Mouse (Mus musculus) lung, adult 2 months (tissue): ENCODE measurements at regions not wholly inside any gene's neighbourhood (a gene's known extent, or its start where the extent isn't known, plus 50 kb on each side); places are given as distances from the start of the nearest gene placed in this dataset.

Experiments
- DNase-seq: peaks from one replicate; pipeline ENCODE4 v3.0.0; 2022
- H3K4me1 ChIP-seq: fragments of 200-500 bp; 2 replicates; pipeline ENCODE4 v1.6.1; 2011; ENCODE audit warnings: low read length; ENCODE audit not compliant: control insufficient read depth, insufficient read depth
- H3K4me3 ChIP-seq: fragments of 200-500 bp; replicated peaks from 2 replicates; pipeline ENCODE3; 2011; ENCODE audit warnings: low read depth, mild to moderate bottlenecking, control low read depth, low read length; ENCODE audit errors: extremely low read depth
- CTCF ChIP-seq: fragments of 200-500 bp; IDR thresholded peaks from 2 replicates; pipeline ENCODE4 v1.5.1; 2011; ENCODE audit warnings: mild to moderate bottlenecking, low read length, control low read depth; ENCODE audit not compliant: insufficient read depth
- POLR2A ChIP-seq: fragments of 200-500 bp; IDR thresholded peaks from 2 replicates; pipeline ENCODE4 v1.6.1; 2011; ENCODE audit warnings: low read depth, mild to moderate bottlenecking, control low read depth, low read length, borderline replicate concordance; ENCODE audit errors: extremely low read depth
- WGBS: fragments of 180-500 bp; shearing (Covaris S2); methylation state at CpG from one replicate; pipeline ENCODE4 v1.1.7; 2018; 5-methylcytosine and 5-hydroxymethylcytosine counted together

- WGBS: 85% methylated on average over 18 of the region's 18 CpGs
Measured at GRCm38 (mm10) chr9:118318357-118319140, 159.5 kb upstream of the Eomes start.

GRCm38 (mm10) chr9:118323796-118324195 lies 154.2 kb upstream of the Eomes start:
- no peak for TF ChIP-seq POLR2A
- TF ChIP-seq CTCF: no peak
- Histone ChIP-seq H3K4me1 (no peaks in the 10 kb centered on the region), H3K4me3 (no peak overlapping the region)
- 50% methylated on average over 12 of the region's 12 CpGs for WGBS
- DNase-seq: no peak

More at GRCm38 (mm10) chr9:118318357-118319140, 159.5 kb upstream of the Eomes start:
- no peak overlapping the region for H3K4me3 ChIP-seq
- H3K4me1 ChIP-seq: no peaks in the 10 kb centered on the region
- no peak for DNase-seq
- TF ChIP-seq CTCF: no peak
- no peak for TF ChIP-seq POLR2A

- 75% methylated on average over 9 of the region's 9 CpGs for WGBS
- TF ChIP-seq CTCF (no peak), POLR2A (no peak)
- H3K4me1 ChIP-seq: no peaks in the 10 kb centered on the region
- DNase-seq: no peak
- H3K4me3 ChIP-seq: no peak overlapping the region
Measured at GRCm38 (mm10) chr9:118326656-118327055, 151.4 kb upstream of the Eomes start.

GRCm38 (mm10) chr9:118327904-118328303 lies 150.1 kb upstream of the Eomes start:
- no peak overlapping the region for H3K4me3 ChIP-seq

GRCm38 (mm10) chr9:118341401-118341800 lies 136.6 kb upstream of the Eomes start:
- no peak for DNase-seq
- H3K4me3 ChIP-seq: no peak overlapping the region
- H3K4me1 ChIP-seq: no peaks in the 10 kb centered on the region
- TF ChIP-seq POLR2A (no peak), CTCF (no peak)
- WGBS: 37% methylated on average over 12 of the region's 12 CpGs

More at GRCm38 (mm10) chr9:118327904-118328303, 150.1 kb upstream of the Eomes start:
- no peaks in the 10 kb centered on the region for H3K4me1 ChIP-seq
- no peak for DNase-seq
- no peak for TF ChIP-seq CTCF
- no peak for TF ChIP-seq POLR2A
- 87% methylated on average over 6 of the region's 6 CpGs for WGBS

GRCm38 (mm10) chr9:118354911-118355310 lies 123.1 kb upstream of the Eomes start:
- H3K4me3 ChIP-seq: no peak overlapping the region
- no peak for DNase-seq
- TF ChIP-seq CTCF: no peak
- no peak for TF ChIP-seq POLR2A
- H3K4me1 ChIP-seq: no peaks in the 10 kb centered on the region
- WGBS: 90% methylated on average over 10 of the region's 10 CpGs

- no peak for DNase-seq
- Histone ChIP-seq H3K4me1 (no peaks in the 10 kb centered on the region), H3K4me3 (no peak overlapping the region)
- no peak for TF ChIP-seq POLR2A
- TF ChIP-seq CTCF: no peak
- WGBS: 84% methylated on average over 8 of the region's 8 CpGs
Measured at GRCm38 (mm10) chr9:118357406-118357805, 120.6 kb upstream of the Eomes start.

GRCm38 (mm10) chr9:118363929-118364328 lies 114.1 kb upstream of the Eomes start:
- Histone ChIP-seq H3K4me3 (no peak overlapping the region), H3K4me1 (no peaks in the 10 kb centered on the region)
- DNase-seq: no peak
- TF ChIP-seq CTCF: no peak
- no peak for TF ChIP-seq POLR2A
- 92% methylated on average over 2 of the region's 2 CpGs for WGBS

GRCm38 (mm10) chr9:118365431-118365830 lies 112.6 kb upstream of the Eomes start:
- DNase-seq: no peak
- TF ChIP-seq POLR2A: no peak
- H3K4me3 ChIP-seq: no peak overlapping the region
- WGBS: 77% methylated on average over 9 of the region's 9 CpGs
- no peaks in the 10 kb centered on the region for H3K4me1 ChIP-seq

GRCm38 (mm10) chr9:118367314-118367713 lies 110.7 kb upstream of the Eomes start:
- 50% methylated on average over 4 of the region's 4 CpGs for WGBS
- no peak for TF ChIP-seq POLR2A
- Histone ChIP-seq H3K4me3 (no peak overlapping the region), H3K4me1 (no peaks in the 10 kb centered on the region)
- no peak for DNase-seq
